ENCODE assay signal across 8 mouse cellular contexts in the genomic region with DNA sequence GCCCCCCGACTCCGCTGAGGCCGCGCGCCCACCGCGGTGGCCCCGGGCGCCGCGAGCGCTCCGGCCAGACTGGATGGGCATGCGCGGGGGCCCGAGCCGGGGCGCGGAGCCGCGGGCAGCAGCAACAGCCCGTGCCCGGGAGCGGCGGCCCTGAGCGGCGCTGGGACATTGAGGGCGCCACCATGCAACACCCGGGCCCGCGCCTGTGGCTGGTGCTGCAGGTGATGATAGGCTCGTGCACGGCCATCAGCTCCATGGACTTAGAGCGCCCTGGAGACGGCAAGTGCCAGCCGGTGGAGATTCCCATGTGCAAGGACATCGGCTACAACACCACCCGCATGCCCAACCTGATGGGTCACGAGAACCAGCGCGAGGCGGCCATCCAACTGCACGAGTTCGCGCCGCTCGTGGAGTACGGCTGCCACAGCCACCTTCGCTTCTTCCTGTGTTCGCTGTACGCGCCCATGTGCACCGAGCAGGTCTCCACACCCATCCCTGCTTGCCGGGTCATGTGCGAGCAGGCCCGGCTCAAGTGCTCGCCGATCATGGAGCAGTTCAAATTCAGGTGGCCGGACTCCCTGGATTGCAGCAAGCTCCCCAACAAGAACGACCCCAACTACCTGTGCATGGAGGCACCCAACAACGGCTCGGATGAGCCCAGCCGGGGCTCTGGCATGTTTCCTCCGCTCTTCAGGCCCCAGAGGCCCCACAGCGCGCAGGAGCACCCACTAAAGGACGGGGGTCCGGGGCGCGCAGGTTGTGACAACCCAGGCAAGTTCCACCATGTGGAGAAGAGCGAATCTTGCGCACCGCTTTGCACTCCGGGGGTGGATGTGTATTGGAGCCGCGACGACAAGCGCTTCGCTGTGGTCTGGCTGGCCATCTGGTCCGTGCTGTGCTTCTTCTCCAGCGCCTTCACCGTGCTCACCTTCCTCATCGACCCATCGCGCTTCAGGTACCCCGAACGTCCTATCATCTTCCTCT. TPM values are rescaled to one million over a fixed set of nuclear protein-coding genes. Genes with fewer than 3 reads are reported as not detected.
DNase-seq lines count a peak whose midpoint lies in the region; ATAC-seq and TF ChIP-seq lines count a peak whose summit lies in the region.

No protein-coding gene starts in this region.

- under 1% methylated on average over 78 of the region's 87 CpGs for WGBS in lung, postnatal 0 days
- 1% methylated on average over 84 of the region's 87 CpGs for WGBS in liver, embryonic 12.5 days (ENCODE audit: insufficient replicate concordance)
- 1% methylated on average over 73 of the region's 87 CpGs for WGBS in stomach, postnatal 0 days

- no peak overlapping the region for H3K27ac ChIP-seq in lung, postnatal 0 days (ENCODE audit: low read length)
- H3K27ac ChIP-seq in liver, embryonic 12.5 days: no peak overlapping the region
- peak overlapping the region; percentile 86 for H3K27ac ChIP-seq in stomach, postnatal 0 days (replicated peaks)

- peaks cover 6% of the 10 kb centered on the region; the same call in 1 of the 2 replicates for H3K4me1 ChIP-seq in lung, postnatal 0 days (ENCODE audit: insufficient read depth, low read depth, low read length)
- peaks cover 17% of the 10 kb centered on the region for H3K4me1 ChIP-seq in liver, embryonic 12.5 days
- no peaks in the 10 kb centered on the region for H3K4me1 ChIP-seq in stomach, postnatal 0 days (replicated peaks; ENCODE audit: control insufficient read depth, insufficient read depth)

- H3K9ac ChIP-seq in lung, postnatal 0 days (replicated peaks; ENCODE audit: low read depth): no peak overlapping the region
- no peak overlapping the region for H3K9ac ChIP-seq in liver, embryonic 12.5 days
- peak overlapping the region; percentile 67 for H3K9ac ChIP-seq in stomach, postnatal 0 days (ENCODE audit: low read length)

- peak; percentile 51 for DNase-seq in adrenal gland, adult 2 months
- DNase-seq in adrenal gland, postnatal 4 days (ENCODE audit: low spot score in 2 of 2): no peak
- DNase-seq in lung, postnatal 0 days (ENCODE audit: low spot score): no peak
- DNase-seq in lung, postnatal 10 days: no peak
- peak; percentile 26 for DNase-seq in stomach, postnatal 0 days (ENCODE audit: low spot score)
- no peak for DNase-seq in spleen, postnatal 4 days (ENCODE audit: low spot score in 2 of 2)

- peaks cover 33% of the 10 kb centered on the region for H3K27me3 ChIP-seq in lung, postnatal 0 days (replicated peaks; ENCODE audit: insufficient read depth, low read length)
- H3K27me3 ChIP-seq in liver, embryonic 12.5 days (replicated peaks): peaks cover 90% of the 10 kb centered on the region
- peaks cover 5% of the 10 kb centered on the region; the same call in 1 of the 2 replicates for H3K27me3 ChIP-seq in stomach, postnatal 0 days (ENCODE audit: control insufficient read depth, insufficient read depth, low read length)

- no peaks in the 10 kb centered on the region for H3K36me3 ChIP-seq in lung, postnatal 0 days (ENCODE audit: insufficient read depth, low read length)
- H3K36me3 ChIP-seq in liver, embryonic 12.5 days: no peaks in the 10 kb centered on the region
- H3K36me3 ChIP-seq in stomach, postnatal 0 days (ENCODE audit: control insufficient read depth, insufficient read depth, low read length): no peaks in the 10 kb centered on the region

- ATAC-seq in lung, postnatal 0 days: peak; percentile 27; the same call in 1 of the 2 replicates
- peak; percentile 15 for ATAC-seq in granulocyte monocyte progenitor cell, adult 5-6 weeks (replicated peaks; ENCODE audit: poor library complexity, severe bottlenecking)
- ATAC-seq in liver, embryonic 12.5 days: peak; percentile 9; the same call in 1 of the 2 replicates
- ATAC-seq in stomach, postnatal 0 days (ENCODE audit: low FRiP score, low TSS enrichment): peak; percentile 38

- H3K4me3 ChIP-seq in lung, postnatal 0 days (ENCODE audit: low read depth, low read length): peak overlapping the region; percentile 55
- peak overlapping the region; percentile 56 for H3K4me3 ChIP-seq in liver, embryonic 12.5 days
- H3K4me3 ChIP-seq in stomach, postnatal 0 days (ENCODE audit: low read depth, low read length): peak overlapping the region; percentile 69

- H3K4me2 ChIP-seq in lung, postnatal 0 days (replicated peaks; ENCODE audit: low read depth, low read length): peak overlapping the region; percentile 97
- peak overlapping the region; percentile 73 for H3K4me2 ChIP-seq in liver, embryonic 12.5 days
- H3K4me2 ChIP-seq in stomach, postnatal 0 days (replicated peaks; ENCODE audit: low read depth): peak overlapping the region; percentile 89

- H3K9me3 ChIP-seq in lung, postnatal 0 days (ENCODE audit: low read length): no peaks in the 10 kb centered on the region
- no peaks in the 10 kb centered on the region for H3K9me3 ChIP-seq in liver, embryonic 12.5 days (replicated peaks)
- no peaks in the 10 kb centered on the region for H3K9me3 ChIP-seq in stomach, postnatal 0 days (ENCODE audit: control insufficient read depth, low read length)

- TF ChIP-seq EP300 in lung, postnatal 0 days (IDR thresholded peaks at IDR 0.05): no peak
- no peak for TF ChIP-seq EP300 in stomach, postnatal 0 days (optimal IDR thresholded peaks at IDR 0.05)

- TF ChIP-seq CTCF in lung, postnatal 0 days (IDR thresholded peaks at IDR 0.05): no peak
- TF ChIP-seq CTCF in stomach, postnatal 0 days (IDR thresholded peaks at IDR 0.05; ENCODE audit: low read depth): no peak

RNA-seq across cellular contexts. Expression of a gene that starts 0.7 kb away (rescaled TPM):
- total RNA-seq in adrenal gland, adult 2 months (2021): 1 to 10 TPM in 1 of 2 experiments, under 1 TPM in 1; 0.26 to 1.1 TPM
- polyA plus RNA-seq in adrenal gland, adult 2 months (2012; rRNA removed): 3.3 and 3.9 TPM in 2 replicates
- 1 to 10 TPM in 1 of 2 experiments, under 1 TPM in 1; 0.68 to 1.3 TPM for total RNA-seq in adrenal gland, postnatal 4 days (2021)
- 0.29 and 0.35 TPM in 2 replicates for polyA plus RNA-seq in lung, postnatal 0 days (2015; fragmentation: Nextera tagmentation; extraction: Ambion mirVana)
- not detected in 2 replicates for total RNA-seq in granulocyte monocyte progenitor cell, adult 5-6 weeks (2014; fragmentation: Nextera tagmentation)
- total RNA-seq in granulocyte monocyte progenitor cell, adult 5-6 weeks (2017): not detected in 2 replicates
- polyA plus RNA-seq in liver, embryonic 12.5 days (2016; fragmentation: Nextera tagmentation; extraction: Ambion mirVana): 0.05 and 0.11 TPM in 2 replicates
- 2.8 and 2.9 TPM in 2 replicates for polyA plus RNA-seq in stomach, postnatal 0 days (2015; fragmentation: Nextera tagmentation; extraction: Ambion mirVana)

Comparison
In these comparisons a context has a peak if more than half of its experiments do, and no peak if none do; other contexts are left out.
1. DNase-seq: peak in adrenal gland, adult 2 months (single experiment) and stomach, postnatal 0 days (single experiment); none in adrenal gland, postnatal 4 days (0 of 2), lung, postnatal 0 days (single experiment), lung, postnatal 10 days (single experiment) and spleen, postnatal 4 days (0 of 2).
2. Peak in every context shown above with its lines, with median percentiles within 50 percentile points of each other: ATAC-seq, H3K4me2 ChIP-seq and H3K4me3 ChIP-seq.